Comparison of ENCODE assay signal across 9 mouse cellular contexts in genomic region chr7:64156271-64156911, GRCm38 (mm10). TPM values are rescaled to one million over a fixed set of nuclear protein-coding genes. Genes with fewer than 3 reads are reported as not detected.
DNase-seq lines count a peak whose midpoint lies in the region; ATAC-seq and TF ChIP-seq lines count a peak whose summit lies in the region.
"Had no signal": no experiment of that assay in that cellular context is flagged by ENCODE, and none has a peak within 500 bp of the region (broad histone marks: within the 10 kb centered on the region; RNA-seq: fewer than 3 reads in every experiment).

No protein-coding gene starts in this region.

- peak; percentile 26 for DNase-seq in adrenal gland, adult 2 months
- no peak for DNase-seq in adrenal gland, postnatal 4 days (ENCODE audit: low spot score in 2 of 2)
- peak; percentile 22 for DNase-seq in 3134 (ENCODE audit: extremely low read depth, insufficient read length, low spot score)
- DNase-seq in hindbrain, postnatal 0 days (ENCODE audit: low spot score): no peak
- no peak for DNase-seq in layer of hippocampus, adult 9-11 months
- no peak for DNase-seq in urinary bladder, postnatal 10 days (ENCODE audit: low spot score)

- no peaks in the 10 kb centered on the region for H3K9me3 ChIP-seq in hindbrain, postnatal 0 days (ENCODE audit: low read length)

- no peak for TF ChIP-seq CTCF in embryonic fibroblast, embryonic 13.5 days (IDR thresholded peaks at IDR 0.05; ENCODE audit: borderline replicate concordance, insufficient read depth, low read length)
- TF ChIP-seq CTCF in hindbrain, postnatal 0 days (IDR thresholded peaks at IDR 0.05; ENCODE audit: low read depth): no peak
- TF ChIP-seq CTCF in small intestine, adult 2 months (IDR thresholded peaks at IDR 0.05; ENCODE audit: extremely low read depth, insufficient read length, insufficient replicate concordance, low read depth, low read length): no peak

- peaks cover 4% of the 10 kb centered on the region; the same call in 1 of the 2 replicates for H3K4me1 ChIP-seq in embryonic fibroblast, embryonic 13.5 days (ENCODE audit: control insufficient read depth, insufficient read depth, low read length)
- H3K4me1 ChIP-seq in hindbrain, postnatal 0 days (ENCODE audit: insufficient read depth, low read length): peaks cover 8% of the 10 kb centered on the region; the same call in 1 of the 2 replicates
- peaks cover 9% of the 10 kb centered on the region for H3K4me1 ChIP-seq in small intestine, adult 2 months (ENCODE audit: control insufficient read depth, insufficient read depth, insufficient read length, low read length)

- no peak for TF ChIP-seq POLR2A in embryonic fibroblast, embryonic 13.5 days (IDR thresholded peaks at IDR 0.05; ENCODE audit: low read depth, low read length)
- no peak for TF ChIP-seq POLR2A in small intestine, adult 2 months (IDR thresholded peaks at IDR 0.05; ENCODE audit: low read depth, low read length)

- H3K27me3 ChIP-seq in hindbrain, postnatal 0 days (ENCODE audit: insufficient read depth, low read length): no peaks in the 10 kb centered on the region
- H3K27me3 ChIP-seq in small intestine, adult 2 months (ENCODE audit: control insufficient read depth, insufficient read depth, low read length): no peaks in the 10 kb centered on the region

- H3K4me2 ChIP-seq in hindbrain, postnatal 0 days (ENCODE audit: low read depth, low read length): no peak overlapping the region

- H3K4me3 ChIP-seq in embryonic fibroblast, embryonic 13.5 days (ENCODE audit: insufficient read depth, low read length): no peak overlapping the region
- no peak overlapping the region for H3K4me3 ChIP-seq in hindbrain, postnatal 0 days (ENCODE audit: low read length)
- H3K4me3 ChIP-seq in small intestine, adult 2 months (ENCODE audit: low read depth, low read length): no peak overlapping the region

- 59% methylated on average over 5 of the region's 5 CpGs for WGBS in hindbrain, postnatal 0 days
- 68% methylated on average over 5 of the region's 5 CpGs for WGBS in small intestine, adult 2 months

- H3K27ac ChIP-seq in embryonic fibroblast, embryonic 13.5 days (ENCODE audit: insufficient read depth, low read length): 0 out of 2 replicates have a peak overlapping the region, but pooled peaks have one; percentile 13
- no peak overlapping the region for H3K27ac ChIP-seq in hindbrain, postnatal 0 days
- peak overlapping the region; percentile 29 for H3K27ac ChIP-seq in small intestine, adult 2 months (ENCODE audit: insufficient read depth, low read depth, low read length)

- no peak overlapping the region for H3K9ac ChIP-seq in hindbrain, postnatal 0 days (replicated peaks; ENCODE audit: low read length)

- 0 out of 2 replicates have a peak, but pooled peaks have one; percentile 35 for ATAC-seq in hindbrain, postnatal 0 days

- no peaks in the 10 kb centered on the region for H3K36me3 ChIP-seq in hindbrain, postnatal 0 days (ENCODE audit: insufficient read depth, low read length)
- H3K36me3 ChIP-seq in small intestine, adult 2 months (ENCODE audit: control insufficient read depth, insufficient read depth, low read length): no peaks in the 10 kb centered on the region

RNA-seq across cellular contexts. Expression of gene Trpm1, which starts 2.8 kb away (rescaled TPM):
- not detected for total RNA-seq in adrenal gland, adult 2 months (2021)
- polyA plus RNA-seq in adrenal gland, adult 2 months (2012; rRNA removed): not detected in 2 replicates
- total RNA-seq in adrenal gland, postnatal 4 days (2021): not detected
- not detected in 2 replicates for polyA plus RNA-seq in embryonic fibroblast, embryonic 13.5 days (2011; ENCODE audit: insufficient read length, low read depth, missing spikeins)
- 0.16 TPM in 1 of 2 replicates, not detected in the other for total RNA-seq in hindbrain, postnatal 0 days (2014; rRNA removed)
- 0.26 and 0.33 TPM in 2 replicates for polyA plus RNA-seq in hindbrain, postnatal 0 days (2015; fragmentation: Nextera tagmentation; extraction: Ambion mirVana)
- 0.05 TPM in 1 of 2 replicates, not detected in the other for polyA plus RNA-seq in small intestine, adult 2 months (2012; rRNA removed)
- total RNA-seq: layer of hippocampus, adult 18-20 months had no signal

Comparison
In these comparisons a context has a peak if more than half of its experiments do, and no peak if none do; other contexts are left out.
1. DNase-seq: peak in adrenal gland, adult 2 months (single experiment) and 3134 (single experiment); none in adrenal gland, postnatal 4 days (0 of 2), hindbrain, postnatal 0 days (single experiment), layer of hippocampus, adult 9-11 months (single experiment) and urinary bladder, postnatal 10 days (single experiment).